Mouse (Mus musculus) limb, embryonic 11.5 days (tissue): ENCODE results near the gene 1700067K01Rik. TPM values are rescaled to one million over a fixed set of nuclear protein-coding genes. Genes with fewer than 3 reads are reported as not detected.
"Not testable (repeated sequence)": the region's sequence is repeated elsewhere in the genome, so short reads cannot be mapped to it uniquely, and the experiment has no call there.

ENCODE experiments used
- ATAC-seq: fragments of 200-750 bp; cut with Nextera tagmentation; 2 replicates; pipeline ENCODE4 v1.8.0; 2017; ENCODE audit warnings: low read depth; ENCODE audit not compliant: insufficient number of reproducible peaks, low FRiP score, low TSS enrichment
- DNase-seq: peaks from one replicate; pipeline ENCODE4 v3.0.0-alpha.2; 2015; ENCODE audit warnings: low spot score
- H3K27ac ChIP-seq: fragments of 300-500 bp; sonication (generic); replicated peaks from 2 replicates; pipeline ENCODE4 v1.5.1; 2014; ENCODE audit warnings: low read depth, mild to moderate bottlenecking, low read length
- H3K27me3 ChIP-seq: fragments of 300-500 bp; sonication (generic); 2 replicates; pipeline ENCODE4 v1.6.1; 2014; ENCODE audit warnings: mild to moderate bottlenecking, low read length, mixed read lengths; ENCODE audit not compliant: control insufficient read depth, insufficient read depth
- H3K36me3 ChIP-seq: fragments of 300-500 bp; sonication (generic); 2 replicates; pipeline ENCODE4 v1.6.1; 2014; ENCODE audit warnings: mild to moderate bottlenecking, low read length, moderate library complexity, mixed read lengths; ENCODE audit not compliant: control insufficient read depth, insufficient read depth
- H3K4me1 ChIP-seq: fragments of 300-500 bp; sonication (generic); 2 replicates; pipeline ENCODE4 v1.6.1; 2014; ENCODE audit warnings: low read length, mixed read lengths; ENCODE audit not compliant: control insufficient read depth, insufficient read depth
- H3K4me2 ChIP-seq: fragments of 300-500 bp; sonication (generic); 2 replicates; pipeline ENCODE4 v1.6.1; 2014; ENCODE audit warnings: low read depth, mild to moderate bottlenecking, moderate library complexity; ENCODE audit not compliant: severe bottlenecking
- H3K4me3 ChIP-seq: fragments of 300-500 bp; sonication (generic); 2 replicates; pipeline ENCODE4 v1.5.1; 2014; ENCODE audit warnings: low read depth, low read length
- H3K9ac ChIP-seq: fragments of 300-500 bp; sonication (generic); 2 replicates; pipeline ENCODE4 v1.6.1; 2014; ENCODE audit warnings: mild to moderate bottlenecking, low read length
- H3K9me3 ChIP-seq: fragments of 300-500 bp; sonication (generic); 2 replicates; pipeline ENCODE4 v1.6.1; 2016; ENCODE audit warnings: low read length; ENCODE audit not compliant: control insufficient read depth
- WGBS: fragments of 180-500 bp; shearing (Covaris S2); extraction: QIAGEN DNeasy Blood & Tissue Kit; methylation state at CpG from one replicate; pipeline ENCODE4 v1.1.7; 2014; 5-methylcytosine and 5-hydroxymethylcytosine counted together
- polyA plus RNA-seq: library from polyadenylated mRNA; unstranded; fragments of >200 nt; fragmentation: Nextera tagmentation; extraction: Ambion mirVana; gene quantifications from 2 replicates; pipeline ENCODE4 v1.2.1, GENCODE M21; 2014

Gene 1700067K01Rik
- polyA plus RNA-seq, 1 experiment from 2014 or later: 1.2 TPM

GRCm38 (mm10) chr8:83978200-83978599, 23.1 kb upstream of the 1700067K01Rik start:
- Histone ChIP-seq H3K4me2 (no peak overlapping the region), H3K4me3 (no peak overlapping the region), H3K4me1 (peaks cover 18% of the 10 kb centered on the region), H3K9me3 (no peaks in the 10 kb centered on the region), H3K27me3 (no peaks in the 10 kb centered on the region), H3K9ac (no peak overlapping the region; the same call in 1 of the 2 replicates), H3K36me3 (peaks cover 11% of the 10 kb centered on the region), H3K27ac (no peak overlapping the region)
- WGBS: 73% methylated on average over 9 of the region's 9 CpGs
- ATAC-seq (no peak), DNase-seq (no peak)

GRCm38 (mm10) chr8:83980250-83980649, 21.1 kb upstream of the 1700067K01Rik start:
- no peak overlapping the region for H3K27ac ChIP-seq
- no peak overlapping the region for H3K4me2 ChIP-seq
- H3K36me3 ChIP-seq: peaks cover 17% of the 10 kb centered on the region
- H3K9me3 ChIP-seq: no peaks in the 10 kb centered on the region
- no peak overlapping the region for H3K4me3 ChIP-seq
- WGBS: 89% methylated on average over 1 of the region's 1 CpGs
- H3K27me3 ChIP-seq: no peaks in the 10 kb centered on the region
- ATAC-seq (no peak), DNase-seq (no peak)
- H3K4me1 ChIP-seq: peaks cover 8% of the 10 kb centered on the region
- no peak overlapping the region for H3K9ac ChIP-seq

DNA sequence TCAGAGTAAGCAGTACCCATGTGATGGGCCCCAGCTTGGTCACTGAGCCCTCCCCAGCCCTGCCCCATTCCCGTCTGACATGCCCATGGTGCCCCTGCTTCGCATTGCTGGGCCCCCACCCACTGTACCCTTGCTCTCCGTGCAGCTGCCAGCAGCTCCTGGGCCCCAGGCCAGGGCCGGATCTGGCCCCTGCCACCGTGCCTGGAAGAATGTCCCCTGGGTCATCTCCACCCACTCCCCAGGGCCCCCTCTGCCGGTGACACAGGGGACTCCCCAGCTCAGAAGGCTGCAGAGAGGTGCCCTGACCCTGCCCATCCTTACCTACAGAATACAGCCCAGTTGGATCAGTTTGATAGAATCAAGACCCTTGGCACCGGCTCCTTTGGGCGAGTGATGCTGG, 20.5 kb upstream of the 1700067K01Rik start:
- no peak overlapping the region for H3K9ac ChIP-seq
- DNase-seq: no peak
- no peak overlapping the region for H3K4me2 ChIP-seq
- no peak overlapping the region for H3K4me3 ChIP-seq
- no peak overlapping the region for H3K27ac ChIP-seq
- H3K36me3 ChIP-seq: peaks cover 17% of the 10 kb centered on the region
- H3K4me1 ChIP-seq: peaks cover 8% of the 10 kb centered on the region
- 79% methylated on average over 8 of the region's 8 CpGs for WGBS
- no peaks in the 10 kb centered on the region for H3K27me3 ChIP-seq
- no peaks in the 10 kb centered on the region for H3K9me3 ChIP-seq
- ATAC-seq: no peak

DNA sequence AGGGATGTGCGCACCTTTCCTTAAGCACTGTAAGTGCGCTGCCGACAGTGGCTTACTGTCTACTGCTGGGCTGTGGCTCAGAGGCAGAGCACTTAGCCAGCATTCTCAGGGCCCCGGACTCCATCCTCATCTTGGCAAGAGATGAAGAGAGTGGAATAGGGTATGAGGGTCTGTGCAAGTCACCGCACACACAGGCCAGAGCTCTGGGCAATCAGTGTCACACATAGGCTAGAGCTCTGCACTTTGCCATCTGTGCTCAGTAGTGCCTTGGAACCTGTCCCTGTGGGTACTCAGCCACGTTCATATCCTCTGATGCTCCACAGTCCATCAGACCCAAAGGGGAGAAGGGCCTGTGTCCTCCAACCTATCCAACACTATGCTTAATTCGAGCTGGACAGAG, 19.8 kb upstream of the 1700067K01Rik start:
- H3K4me3 ChIP-seq: no peak overlapping the region

DNA sequence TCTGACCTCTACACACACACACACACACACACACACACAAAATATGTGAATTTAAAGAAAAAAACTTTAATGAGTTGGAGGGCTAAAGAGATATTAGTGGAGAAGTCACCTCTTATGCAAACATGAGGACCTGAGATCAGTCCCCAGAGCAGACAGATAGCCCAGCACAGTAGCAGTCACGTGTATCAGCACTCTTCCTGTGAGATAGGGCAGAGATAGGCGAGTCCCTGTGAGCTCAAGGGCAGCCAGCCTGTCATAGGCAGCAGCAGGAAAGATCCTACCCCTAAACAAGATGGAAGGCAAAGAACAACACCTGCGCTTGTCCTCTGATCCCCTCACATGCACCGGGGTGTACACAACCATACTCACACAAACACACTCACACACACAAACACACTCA, 18.9 kb upstream of the 1700067K01Rik start:
- Histone ChIP-seq H3K36me3 (peaks cover 27% of the 10 kb centered on the region), H3K9me3 (no peaks in the 10 kb centered on the region), H3K27ac (no peak overlapping the region), H3K27me3 (no peaks in the 10 kb centered on the region), H3K4me3 (no peak overlapping the region), H3K4me2 (no peak overlapping the region), H3K4me1 (peaks cover 1% of the 10 kb centered on the region), H3K9ac (no peak overlapping the region)
- 87% methylated on average over 4 of the region's 4 CpGs for WGBS
- ATAC-seq (no peak), DNase-seq (no peak)

More for the DNA sequence above, 19.8 kb upstream of the 1700067K01Rik start:
- no peak overlapping the region for H3K9ac ChIP-seq
- no peak overlapping the region for H3K27ac ChIP-seq
- 97% methylated on average over 7 of the region's 7 CpGs for WGBS
- H3K27me3 ChIP-seq: no peaks in the 10 kb centered on the region
- H3K9me3 ChIP-seq: no peaks in the 10 kb centered on the region
- DNase-seq: no peak
- H3K4me2 ChIP-seq: no peak overlapping the region
- ATAC-seq: no peak
- peaks cover 8% of the 10 kb centered on the region for H3K4me1 ChIP-seq
- peaks cover 20% of the 10 kb centered on the region for H3K36me3 ChIP-seq

DNA sequence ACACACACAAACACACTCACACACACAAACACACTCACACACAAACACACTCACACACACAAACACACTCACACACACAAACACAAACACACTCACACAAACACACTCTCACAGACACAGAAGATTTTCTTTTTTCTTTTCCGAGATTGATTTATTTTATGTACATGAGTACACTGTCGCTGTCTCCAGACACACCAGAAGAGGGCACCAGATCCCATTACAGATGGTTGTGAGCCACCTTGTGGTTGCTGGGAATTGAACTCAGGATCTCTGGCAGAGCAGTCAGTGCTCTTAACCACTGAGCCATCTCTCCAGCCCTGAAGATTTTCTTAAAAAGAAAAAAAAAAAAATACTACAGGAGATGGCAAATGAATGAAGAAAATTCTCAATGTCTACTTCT, 18.1 kb upstream of the 1700067K01Rik start:
- H3K4me2 ChIP-seq, H3K9me3 ChIP-seq, DNase-seq, H3K4me3 ChIP-seq, ATAC-seq, H3K4me1 ChIP-seq, H3K27ac ChIP-seq, H3K27me3 ChIP-seq, H3K9ac ChIP-seq: not testable (repeated sequence)
- peaks cover 27% of the 10 kb centered on the region for H3K36me3 ChIP-seq
- 99% methylated on average over 2 of the region's 2 CpGs for whole genome bisulfite sequencing

DNA sequence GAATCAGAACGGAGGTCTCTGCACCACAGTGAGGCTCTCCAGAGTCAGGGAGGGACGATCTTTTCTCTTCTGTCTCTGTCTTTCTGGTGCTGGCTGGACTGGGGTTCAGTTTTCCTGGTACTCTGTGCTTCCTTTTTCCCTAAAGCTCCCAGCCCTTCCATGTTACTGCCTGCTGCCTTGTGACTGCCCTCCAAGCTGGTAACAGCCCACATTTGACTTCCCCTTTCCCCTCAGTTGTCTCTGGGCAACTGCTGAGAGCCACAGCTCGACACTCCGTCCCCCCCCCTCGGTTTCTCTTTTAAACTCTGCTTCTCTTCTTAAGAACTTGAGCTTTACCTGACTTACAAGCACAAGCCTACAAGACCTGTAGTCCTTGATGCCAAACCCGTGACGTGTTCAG, 12.1 kb upstream of the 1700067K01Rik start:
- Histone ChIP-seq H3K9ac (no peak overlapping the region), H3K36me3 (peaks cover 30% of the 10 kb centered on the region), H3K4me1 (no peaks in the 10 kb centered on the region), H3K4me2 (no peak overlapping the region), H3K27ac (no peak overlapping the region), H3K9me3 (no peaks in the 10 kb centered on the region), H3K27me3 (no peaks in the 10 kb centered on the region), H3K4me3 (no peak overlapping the region)
- no peak for ATAC-seq
- no peak for DNase-seq
- WGBS: 92% methylated on average over 7 of the region's 7 CpGs

- H3K27ac ChIP-seq: no peak overlapping the region
- H3K9me3 ChIP-seq: no peaks in the 10 kb centered on the region
- no peak overlapping the region for H3K9ac ChIP-seq
- no peak overlapping the region for H3K4me3 ChIP-seq
- no peaks in the 10 kb centered on the region for H3K4me1 ChIP-seq
- ATAC-seq (no peak), DNase-seq (no peak)
- peaks cover 32% of the 10 kb centered on the region for H3K36me3 ChIP-seq
- H3K4me2 ChIP-seq: no peak overlapping the region
- H3K27me3 ChIP-seq: no peaks in the 10 kb centered on the region
- WGBS: 92% methylated on average over 14 of the region's 14 CpGs
Measured at GRCm38 (mm10) chr8:83990170-83990569, 11.1 kb upstream of the 1700067K01Rik start.

GRCm38 (mm10) chr8:83992488-83992887, 8.8 kb upstream of the 1700067K01Rik start:
- Histone ChIP-seq H3K36me3 (peaks cover 22% of the 10 kb centered on the region), H3K27ac (no peak overlapping the region), H3K9me3 (no peaks in the 10 kb centered on the region), H3K4me3 (no peak overlapping the region), H3K4me2 (no peak overlapping the region), H3K9ac (no peak overlapping the region), H3K27me3 (no peaks in the 10 kb centered on the region), H3K4me1 (0 out of 2 replicates have a peak, but pooled peaks cover 5% of the 10 kb centered on the region)
- 81% methylated on average over 2 of the region's 2 CpGs for WGBS
- DNase-seq: no peak
- ATAC-seq: no peak
